Mouse (Mus musculus) G1E (cell line): ENCODE measurements around the gene Ppp2r5b. TPM values are rescaled to one million over a fixed set of nuclear protein-coding genes. Genes with fewer than 3 reads are reported as not detected.

Source experiments
- ATAC-seq: 2 replicates; pipeline ENCODE4 v1.8.0; 2016; ENCODE audit warnings: mild to moderate bottlenecking; ENCODE audit not compliant: insufficient number of reproducible peaks, poor library complexity, low FRiP score, severe bottlenecking; ENCODE audit errors: extremely low read depth
- DNase-seq: peaks from one replicate; pipeline ENCODE4 v3.0.0; 2012; ENCODE audit warnings: low spot score
- H3K27me3 ChIP-seq: 2 replicates; pipeline ENCODE4 v1.6.1; 2012; ENCODE audit warnings: mild to moderate bottlenecking, low read length, inconsistent platforms; ENCODE audit not compliant: insufficient read depth
- H3K36me3 ChIP-seq: replicated peaks from 2 replicates; pipeline ENCODE3; 2012; ENCODE audit warnings: mild to moderate bottlenecking, inconsistent platforms
- H3K4me1 ChIP-seq: 2 replicates; pipeline ENCODE4 v1.6.1; 2012; ENCODE audit warnings: low read depth, low read length, inconsistent platforms, mixed read lengths; ENCODE audit not compliant: insufficient read depth
- H3K4me3 ChIP-seq: 2 replicates; pipeline ENCODE4 v1.5.1; 2012; ENCODE audit warnings: low read depth, mild to moderate bottlenecking, inconsistent platforms, low read length, moderate library complexity, mixed read lengths
- H3K9me3 ChIP-seq: replicated peaks from 2 replicates; pipeline ENCODE4 v1.6.1; 2012; ENCODE audit warnings: inconsistent platforms
- CTCF ChIP-seq: IDR thresholded peaks from 2 replicates; pipeline ENCODE4 v1.5.1; 2012; ENCODE audit warnings: low read depth, low read length, inconsistent platforms, mixed read lengths
- GATA1 ChIP-seq: IDR thresholded peaks from 2 replicates; pipeline ENCODE4 v1.6.1; 2012; ENCODE audit warnings: borderline replicate concordance, low read length, inconsistent platforms, mixed read lengths
- GATA2 ChIP-seq: IDR thresholded peaks from 2 replicates; pipeline ENCODE4 v1.6.1; 2012; ENCODE audit warnings: low read depth, low read length, inconsistent platforms, borderline replicate concordance
- POLR2AphosphoS5 ChIP-seq: IDR thresholded peaks from 2 replicates; pipeline ENCODE4 v1.6.1; 2012; ENCODE audit warnings: low read depth, low read length, inconsistent platforms; ENCODE audit not compliant: insufficient replicate concordance
- TAL1 ChIP-seq: conservative IDR thresholded peaks from 2 replicates; pipeline ENCODE4 v1.6.1; 2012; ENCODE audit warnings: low read depth, low read length, inconsistent platforms, mixed read lengths
- polyA plus RNA-seq: library from polyadenylated mRNA; stranded (reverse); fragments of >175 nt; gene quantifications from 2 replicates; pipeline ENCODE4 v1.2.3, GENCODE M21; 2012
- total RNA-seq, 2 experiments: library from RNA; stranded (forward) in 1 of 2; stranded (reverse) in 1 of 2; fragments of 200-1000 nt in 1 of 2; fragments of >200 nt in 1 of 2; fragmentation: Nextera tagmentation in 1 of 2; gene quantifications; 2 replicates each; pipeline ENCODE4 v1.2.3; 2014 to 2017

Gene Ppp2r5b
- total and polyA plus RNA-seq, 3 experiments, result 6.0 to 9.0 (median 7.1) TPM

DNA sequence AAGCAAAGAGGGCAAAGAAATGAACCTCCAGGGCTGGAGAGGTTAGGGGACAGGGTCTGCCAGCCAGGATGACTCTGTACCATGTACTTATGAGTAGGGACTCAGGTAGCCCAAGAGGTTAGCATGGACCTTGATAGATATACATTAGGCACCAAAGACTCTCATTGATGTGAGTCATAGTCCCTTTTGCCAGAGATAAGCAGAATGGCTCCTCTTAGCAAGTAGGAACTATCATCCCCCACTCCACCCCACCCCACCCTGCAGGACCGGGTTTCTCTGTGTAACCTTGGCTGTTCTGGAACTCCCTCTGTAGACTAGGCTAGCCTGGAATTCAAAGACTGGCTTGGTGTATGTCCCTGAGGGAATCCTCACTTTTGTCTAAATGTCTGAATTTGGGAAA is 4.5 kb upstream of the Ppp2r5b start:
- DNase-seq (no peak), ATAC-seq (no peak)
- Histone ChIP-seq H3K27me3 (no peaks in the 10 kb centered on the region), H3K4me3 (no peak overlapping the region), H3K36me3 (peaks cover 22% of the 10 kb centered on the region), H3K4me1 (peaks cover 60% of the 10 kb centered on the region), H3K9me3 (no peaks in the 10 kb centered on the region)
- TF ChIP-seq TAL1 (no peak), GATA2 (no peak), GATA1 (no peak), POLR2AphosphoS5 (no peak), CTCF (no peak)

DNA sequence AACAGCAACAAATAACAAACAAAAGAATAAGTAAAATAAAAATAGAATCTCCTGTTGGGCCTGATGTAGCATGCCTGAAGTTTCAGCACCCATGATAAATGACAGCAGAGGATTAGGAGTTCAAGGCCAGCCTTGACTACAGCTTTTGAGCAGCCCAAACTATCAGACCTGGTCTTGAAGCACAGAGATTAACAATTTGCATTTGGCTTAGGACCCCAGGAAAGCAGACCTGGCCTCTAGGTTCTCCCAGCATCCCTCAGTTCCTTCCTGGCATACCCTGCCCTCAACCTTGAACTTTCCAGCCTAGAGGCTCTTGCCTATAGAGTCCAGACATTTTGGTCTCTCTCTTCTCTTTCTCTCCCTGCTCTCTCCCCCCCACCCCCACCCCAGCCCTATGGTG is 3.1 kb upstream of the Ppp2r5b start:
- no peaks in the 10 kb centered on the region for H3K9me3 ChIP-seq
- no peak for TF ChIP-seq POLR2AphosphoS5
- no peak for TF ChIP-seq CTCF
- no peak for TF ChIP-seq GATA1
- no peak overlapping the region for H3K4me3 ChIP-seq
- ATAC-seq, result no peak
- H3K27me3 ChIP-seq, result peaks cover 5% of the 10 kb centered on the region; the same call in 1 of the 2 replicates
- H3K36me3 ChIP-seq, result peaks cover 15% of the 10 kb centered on the region
- peaks cover 72% of the 10 kb centered on the region for H3K4me1 ChIP-seq
- no peak for DNase-seq

- Histone ChIP-seq H3K27me3 (peaks cover 5% of the 10 kb centered on the region; the same call in 1 of the 2 replicates), H3K4me1 (peaks cover 54% of the 10 kb centered on the region), H3K36me3 (peaks cover 23% of the 10 kb centered on the region), H3K9me3 (no peaks in the 10 kb centered on the region), H3K4me3 (no peak overlapping the region)
- ATAC-seq (no peak), DNase-seq (no peak)
- no peak for TF ChIP-seq GATA1
- TF ChIP-seq POLR2AphosphoS5, result no peak
- TF ChIP-seq CTCF, result no peak
- TF ChIP-seq GATA2, result no peak
- TF ChIP-seq TAL1, result no peak
Measured at GRCm38 (mm10) chr19:6236842-6237241, 1.2 kb upstream of the Ppp2r5b start.

DNA sequence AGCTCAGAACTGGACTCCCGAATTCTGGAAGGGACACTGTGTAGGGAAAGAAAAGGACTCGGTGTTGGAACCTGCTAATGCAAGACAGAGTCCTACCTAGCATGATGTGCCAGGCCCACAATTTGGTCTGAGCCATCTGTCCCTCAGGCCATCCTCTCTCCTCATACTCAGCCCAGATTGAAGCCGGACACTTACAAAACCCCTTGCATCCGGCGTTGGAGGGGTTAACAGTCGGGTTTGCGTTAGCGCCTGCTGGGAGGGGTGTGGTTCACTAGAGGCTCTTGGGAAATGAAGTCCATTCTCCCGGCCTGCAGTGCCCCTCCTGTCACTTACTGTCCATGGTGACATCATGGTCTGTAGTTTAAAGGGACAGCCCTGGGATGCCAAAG is 375 bp upstream of the Ppp2r5b start:
- DNase-seq, result peak; percentile 74
- Histone ChIP-seq H3K4me1 (peaks cover 50% of the 10 kb centered on the region), H3K27me3 (peaks cover 5% of the 10 kb centered on the region; the same call in 1 of the 2 replicates), H3K36me3 (peaks cover 31% of the 10 kb centered on the region), H3K9me3 (no peaks in the 10 kb centered on the region), H3K4me3 (peak overlapping the region; percentile 75)
- no peak for TF ChIP-seq CTCF
- ATAC-seq, result peak; percentile 73

DNA sequence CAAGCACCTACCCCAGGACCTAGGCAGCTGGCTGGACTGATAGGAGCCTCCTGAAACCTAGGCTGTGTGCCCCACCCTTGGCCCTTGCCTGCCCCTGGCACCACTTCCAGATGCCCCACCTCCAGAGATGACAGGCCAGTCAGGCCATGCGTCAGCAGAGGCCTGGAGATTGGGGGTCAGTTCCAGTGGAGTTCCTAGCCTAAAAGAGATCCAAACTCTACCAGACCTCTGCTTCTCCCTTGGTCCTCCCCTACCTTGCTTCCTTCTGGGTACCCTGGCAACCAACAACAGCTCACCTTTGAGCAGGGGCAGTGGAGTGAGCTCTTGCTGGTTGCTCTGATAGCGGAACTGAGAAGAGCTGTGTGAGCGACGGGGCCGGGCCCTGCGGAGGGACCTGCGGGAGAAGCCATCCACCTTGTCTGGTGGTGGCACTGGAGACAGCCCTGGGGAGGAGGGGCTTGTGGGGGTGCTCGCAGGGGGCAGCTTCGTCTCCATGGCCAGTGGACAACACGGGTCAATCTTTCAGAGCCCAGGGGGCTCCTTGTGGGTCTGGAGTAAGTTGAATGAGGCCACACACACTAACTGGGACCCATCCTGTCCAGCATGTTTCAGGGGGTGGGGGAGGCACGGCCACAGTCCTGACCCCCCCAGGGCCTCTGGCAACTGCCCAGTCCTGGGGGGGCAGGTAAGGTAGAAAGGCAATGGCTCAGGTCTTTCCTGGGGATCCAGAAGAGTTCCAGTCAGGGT is 1.2 kb downstream of the Ppp2r5b start:
- H3K4me3 ChIP-seq, result peak overlapping the region; percentile 11; the same call in 1 of the 2 replicates
- H3K9me3 ChIP-seq, result no peaks in the 10 kb centered on the region
- peaks cover 34% of the 10 kb centered on the region for H3K4me1 ChIP-seq
- H3K36me3 ChIP-seq, result peaks cover 46% of the 10 kb centered on the region
- peaks cover 5% of the 10 kb centered on the region; the same call in 1 of the 2 replicates for H3K27me3 ChIP-seq
- TF ChIP-seq TAL1 (no peak), POLR2AphosphoS5 (no peak), GATA2 (no peak), CTCF (no peak), GATA1 (no peak)
- ATAC-seq (no peak), DNase-seq (no peak)

- Histone ChIP-seq H3K9me3 (no peaks in the 10 kb centered on the region), H3K36me3 (peaks cover 55% of the 10 kb centered on the region), H3K4me3 (no peak overlapping the region), H3K4me1 (peaks cover 33% of the 10 kb centered on the region), H3K27me3 (peaks cover 5% of the 10 kb centered on the region; the same call in 1 of the 2 replicates)
- TF ChIP-seq GATA2, result no peak
- no peak for TF ChIP-seq TAL1
- TF ChIP-seq CTCF, result no peak
- no peak for TF ChIP-seq GATA1
- DNase-seq (no peak), ATAC-seq (no peak)
Measured at GRCm38 (mm10) chr19:6233647-6234046, 2.0 kb downstream of the Ppp2r5b start.

- peaks cover 21% of the 10 kb centered on the region for H3K4me1 ChIP-seq
- H3K4me3 ChIP-seq, result no peak overlapping the region
- H3K27me3 ChIP-seq, result peaks cover 7% of the 10 kb centered on the region; the same call in 1 of the 2 replicates
- no peak for ATAC-seq
- no peaks in the 10 kb centered on the region for H3K9me3 ChIP-seq
- DNase-seq, result no peak
- TF ChIP-seq GATA2 (no peak), TAL1 (no peak), POLR2AphosphoS5 (no peak), CTCF (no peak), GATA1 (no peak)
- H3K36me3 ChIP-seq, result peaks cover 76% of the 10 kb centered on the region
Measured at GRCm38 (mm10) chr19:6231036-6231435, 4.6 kb downstream of the Ppp2r5b start.
